Mouse (Mus musculus) adrenal gland (tissue): ENCODE data around the gene Gm21679.
"Not testable (repeated sequence)": the region's sequence is repeated elsewhere in the genome, so short reads cannot be mapped to it uniquely, and the experiment has no call there.

Source experiments
- intact Hi-C: fragments of 180-260 bp; cut with DNase I; formaldehyde crosslinking; loops from one replicate; pipeline ENCODE4 v1.15.1; 2025
- long read RNA-seq, 2 experiments: library from polyadenylated mRNA; unstranded; transcript quantifications; one replicate each; pipeline ENCODE4 v2.0.0; 2020; ENCODE audit warnings: borderline replicate concordance in 1 of 2; ENCODE audit not compliant: insufficient replicate concordance in 1 of 2

The Gm21679 gene
- long read RNA-seq, experiment 1: 0 reads
- long read RNA-seq, experiment 2: 0 reads

- intact Hi-C loops: not testable (repeated sequence)
Observed at GRCm38 (mm10) chrY:29683270-29683669, at the start of gene Gm21679. Gm21679 (minus strand) TSS chrY:29683370.
